Mouse (Mus musculus) myocyte (in vitro differentiated cells): Measurements from ENCODE around the gene Casp7.

ENCODE experiments used
- CEBPB ChIP-seq: IDR thresholded peaks from 2 replicates; pipeline ENCODE4 v1.6.1; 2011; ENCODE audit warnings: mild to moderate bottlenecking, moderate library complexity; ENCODE audit not compliant: poor library complexity, insufficient read depth, severe bottlenecking
- E2F4 ChIP-seq: IDR thresholded peaks from one replicate; pipeline ENCODE4 v1.6.1; 2011; ENCODE audit warnings: mild to moderate bottlenecking, control low read depth, moderate library complexity; ENCODE audit not compliant: insufficient read depth
- MAX ChIP-seq: IDR thresholded peaks from one replicate; pipeline ENCODE4 v1.6.1; 2011; ENCODE audit warnings: low read depth, mild to moderate bottlenecking, control low read depth
- MYOD1 ChIP-seq, 3 experiments: IDR thresholded peaks; one replicate each; pipeline ENCODE4 v1.6.1; 2011; ENCODE audit warnings: control low read depth in 2 of 3, low read depth in 2 of 3, mild to moderate bottlenecking in 2 of 3, moderate library complexity in 1 of 3; ENCODE audit not compliant: insufficient read length in 2 of 3, control insufficient read depth in 1 of 3
- MYOG ChIP-seq, 3 experiments: IDR thresholded peaks; one replicate each; pipeline ENCODE4 v1.6.1; 2011; ENCODE audit warnings: control low read depth in 2 of 3, low read depth in 2 of 3, mild to moderate bottlenecking in 2 of 3; ENCODE audit not compliant: insufficient read length in 2 of 3, control insufficient read depth in 1 of 3, insufficient read depth in 1 of 3
- POLR2A ChIP-seq: IDR thresholded peaks from one replicate; pipeline ENCODE4 v1.6.1; 2011; ENCODE audit warnings: low read depth, mild to moderate bottlenecking, control low read depth, moderate library complexity; ENCODE audit not compliant: insufficient read length
- POLR2AphosphoS2 ChIP-seq: IDR thresholded peaks from one replicate; pipeline ENCODE4 v1.6.1; 2011; ENCODE audit warnings: low read depth, control low read depth; ENCODE audit not compliant: insufficient read length
- REST ChIP-seq: IDR thresholded peaks from one replicate; pipeline ENCODE4 v1.6.1; 2011; ENCODE audit warnings: mild to moderate bottlenecking, control low read depth, moderate library complexity; ENCODE audit not compliant: insufficient read depth, insufficient read length
- SRF ChIP-seq: IDR thresholded peaks from one replicate; pipeline ENCODE4 v1.6.1; 2011; ENCODE audit warnings: low read depth; ENCODE audit not compliant: control insufficient read depth, insufficient read length
- TCF12 ChIP-seq: IDR thresholded peaks from one replicate; pipeline ENCODE4 v1.6.1; 2011; ENCODE audit warnings: mild to moderate bottlenecking, control low read depth; ENCODE audit not compliant: poor library complexity, insufficient read depth, severe bottlenecking
- USF1 ChIP-seq: IDR thresholded peaks from one replicate; pipeline ENCODE4 v1.6.1; 2011; ENCODE audit warnings: low read depth, mild to moderate bottlenecking, control low read depth, moderate library complexity

GRCm38 (mm10) chr19:56489601-56490000 is 92.7 kb downstream of the Casp7 start:
- TF ChIP-seq TCF12 = no peak
- TF ChIP-seq POLR2A = no peak
- TF ChIP-seq USF1 = no peak
- no peak for TF ChIP-seq MAX
- no peak for TF ChIP-seq CEBPB
- no peak for TF ChIP-seq E2F4
- TF ChIP-seq POLR2AphosphoS2 = no peak
- TF ChIP-seq MYOG (IDR thresholded peaks at IDR 0.05; ENCODE audit: control insufficient read depth in 1 of 3, insufficient read depth in 1 of 3, insufficient read length in 2 of 3, low read depth in 2 of 3) = no peak
- no peak for TF ChIP-seq MYOD1 (IDR thresholded peaks at IDR 0.05; ENCODE audit: control insufficient read depth in 1 of 3, insufficient read length in 2 of 3, low read depth in 2 of 3)
- no peak for TF ChIP-seq SRF
- TF ChIP-seq REST = no peak
